Mouse (Mus musculus): Measurements from ENCODE around the gene Tgm4. TPM values are rescaled to one million over a fixed set of nuclear protein-coding genes. Genes with fewer than 3 reads are reported as not detected.

Gene Tgm4
- 0.18 and 0.36 TPM in 2 replicates for polyA plus RNA-seq (2012; rRNA removed)

- TF ChIP-seq POLR2A (IDR thresholded peaks at IDR 0.05; ENCODE audit: control insufficient read depth, extremely low read depth, insufficient read depth, low read length, poor library complexity) (no peak), CTCF (IDR thresholded peaks at IDR 0.05; ENCODE audit: borderline replicate concordance, control insufficient read depth, extremely low read depth, insufficient read depth, low read length, poor library complexity) (no peak)
- Histone ChIP-seq H3K27ac (ENCODE audit: control insufficient read depth, insufficient read depth, low read length) (no peak within 1 kb of the TSS), H3K4me1 (replicated peaks; ENCODE audit: control insufficient read depth, insufficient read depth, low read length) (no peaks in the 10 kb centered on the region), H3K27me3 (ENCODE audit: control insufficient read depth, insufficient read depth, low read length) (no peaks in the 10 kb centered on the region), H3K4me3 (ENCODE audit: control insufficient read depth, insufficient read depth, low read length) (no peak within 1 kb of the TSS), H3K36me3 (ENCODE audit: control insufficient read depth, insufficient read depth, low read length) (no peaks in the 10 kb centered on the region)
- DNase-seq: no peak
- 90% methylated on average over 4 of the region's 4 CpGs for WGBS
Observed at GRCm38 (mm10) chr9:123034426-123034825, at the start of gene Tgm4. Gene Tgm4 (plus strand): TSS chr9:123034726.

- no peak overlapping the region for H3K4me3 ChIP-seq (ENCODE audit: control insufficient read depth, insufficient read depth, low read length)
- no peak for TF ChIP-seq CTCF (IDR thresholded peaks at IDR 0.05; ENCODE audit: borderline replicate concordance, control insufficient read depth, extremely low read depth, insufficient read depth, low read length, poor library complexity)
- TF ChIP-seq POLR2A (IDR thresholded peaks at IDR 0.05; ENCODE audit: control insufficient read depth, extremely low read depth, insufficient read depth, low read length, poor library complexity): no peak
- H3K36me3 ChIP-seq (ENCODE audit: control insufficient read depth, insufficient read depth, low read length): peaks cover 67% of the 10 kb centered on the region
- no peaks in the 10 kb centered on the region for H3K27me3 ChIP-seq (ENCODE audit: control insufficient read depth, insufficient read depth, low read length)
- H3K4me1 ChIP-seq (replicated peaks; ENCODE audit: control insufficient read depth, insufficient read depth, low read length): peaks cover 3% of the 10 kb centered on the region; the same call in 1 of the 2 replicates
- H3K27ac ChIP-seq (ENCODE audit: control insufficient read depth, insufficient read depth, low read length): peak overlapping the region; percentile 16; the same call in 1 of the 2 replicates
- 20% methylated on average over 10 of the region's 10 CpGs for WGBS
- DNase-seq: no peak
Observed at GRCm38 (mm10) chr9:122998406-122999192, 35.9 kb upstream of the Tgm4 start.

GRCm38 (mm10) chr9:122999193-122999586, 35.3 kb upstream of the Tgm4 start:
- 41% methylated on average over 4 of the region's 4 CpGs for WGBS
- H3K36me3 ChIP-seq (ENCODE audit: control insufficient read depth, insufficient read depth, low read length): peaks cover 65% of the 10 kb centered on the region
- H3K4me3 ChIP-seq (ENCODE audit: control insufficient read depth, insufficient read depth, low read length): no peak overlapping the region

GRCm38 (mm10) chr9:123004718-123005117, 29.8 kb upstream of the Tgm4 start:
- TF ChIP-seq CTCF (IDR thresholded peaks at IDR 0.05; ENCODE audit: borderline replicate concordance, control insufficient read depth, extremely low read depth, insufficient read depth, low read length, poor library complexity): no peak
- no peaks in the 10 kb centered on the region for H3K4me1 ChIP-seq (replicated peaks; ENCODE audit: control insufficient read depth, insufficient read depth, low read length)
- peaks cover 76% of the 10 kb centered on the region for H3K36me3 ChIP-seq (ENCODE audit: control insufficient read depth, insufficient read depth, low read length)
- no peak overlapping the region for H3K27ac ChIP-seq (ENCODE audit: control insufficient read depth, insufficient read depth, low read length)
- no peak for DNase-seq
- H3K27me3 ChIP-seq (ENCODE audit: control insufficient read depth, insufficient read depth, low read length): no peaks in the 10 kb centered on the region
- 100% methylated on average over 2 of the region's 2 CpGs for WGBS
- H3K4me3 ChIP-seq (ENCODE audit: control insufficient read depth, insufficient read depth, low read length): no peak overlapping the region

More at GRCm38 (mm10) chr9:122999193-122999586, 35.3 kb upstream of the Tgm4 start:
- TF ChIP-seq CTCF (IDR thresholded peaks at IDR 0.05; ENCODE audit: borderline replicate concordance, control insufficient read depth, extremely low read depth, insufficient read depth, low read length, poor library complexity) (no peak), POLR2A (IDR thresholded peaks at IDR 0.05; ENCODE audit: control insufficient read depth, extremely low read depth, insufficient read depth, low read length, poor library complexity) (no peak)
- Histone ChIP-seq H3K4me1 (replicated peaks; ENCODE audit: control insufficient read depth, insufficient read depth, low read length) (peaks cover 3% of the 10 kb centered on the region; the same call in 1 of the 2 replicates), H3K27me3 (ENCODE audit: control insufficient read depth, insufficient read depth, low read length) (no peaks in the 10 kb centered on the region), H3K27ac (ENCODE audit: control insufficient read depth, insufficient read depth, low read length) (no peak overlapping the region)
- no peak for DNase-seq

GRCm38 (mm10) chr9:123006071-123006470, 28.5 kb upstream of the Tgm4 start:
- Histone ChIP-seq H3K27me3 (ENCODE audit: control insufficient read depth, insufficient read depth, low read length) (no peaks in the 10 kb centered on the region), H3K36me3 (ENCODE audit: control insufficient read depth, insufficient read depth, low read length) (peaks cover 76% of the 10 kb centered on the region), H3K4me3 (ENCODE audit: control insufficient read depth, insufficient read depth, low read length) (no peak overlapping the region), H3K4me1 (replicated peaks; ENCODE audit: control insufficient read depth, insufficient read depth, low read length) (no peaks in the 10 kb centered on the region), H3K27ac (ENCODE audit: control insufficient read depth, insufficient read depth, low read length) (no peak overlapping the region)
- TF ChIP-seq CTCF (IDR thresholded peaks at IDR 0.05; ENCODE audit: borderline replicate concordance, control insufficient read depth, extremely low read depth, insufficient read depth, low read length, poor library complexity): 0 out of 2 replicates have a peak, but pooled peaks have one; percentile 31
- TF ChIP-seq POLR2A (IDR thresholded peaks at IDR 0.05; ENCODE audit: control insufficient read depth, extremely low read depth, insufficient read depth, low read length, poor library complexity): no peak
- WGBS: 98% methylated on average over 6 of the region's 6 CpGs
- DNase-seq: no peak

- peak; percentile 84 for DNase-seq
- peaks cover 8% of the 10 kb centered on the region for H3K36me3 ChIP-seq (ENCODE audit: control insufficient read depth, insufficient read depth, low read length)
- TF ChIP-seq POLR2A (IDR thresholded peaks at IDR 0.05; ENCODE audit: control insufficient read depth, extremely low read depth, insufficient read depth, low read length, poor library complexity) (peak; percentile 72), CTCF (IDR thresholded peaks at IDR 0.05; ENCODE audit: borderline replicate concordance, control insufficient read depth, extremely low read depth, insufficient read depth, low read length, poor library complexity) (0 out of 2 replicates have a peak, but pooled peaks have one; percentile 51)
- under 1% methylated on average over 54 of the region's 69 CpGs for WGBS
- peaks cover 5% of the 10 kb centered on the region for H3K4me1 ChIP-seq (replicated peaks; ENCODE audit: control insufficient read depth, insufficient read depth, low read length)
- H3K27ac ChIP-seq (ENCODE audit: control insufficient read depth, insufficient read depth, low read length): peak within 1 kb of the TSS; percentile 93
- peak within 1 kb of the TSS; percentile 97 for H3K4me3 ChIP-seq (ENCODE audit: control insufficient read depth, insufficient read depth, low read length)
- H3K27me3 ChIP-seq (ENCODE audit: control insufficient read depth, insufficient read depth, low read length): no peaks in the 10 kb centered on the region
Observed at GRCm38 (mm10) chr9:123020995-123021631, 13.4 kb upstream of the Tgm4 start, which contains the start of gene Tmem42. Gene Tmem42 (plus strand): TSS chr9:123021326.

All from thymus, adult 2 months (tissue).